Mouse (Mus musculus): ENCODE results near the gene Evi2a. TPM values are rescaled to one million over a fixed set of nuclear protein-coding genes. Genes with fewer than 3 reads are reported as not detected.

The Evi2a gene
- polyA plus RNA-seq, 1 experiment: 2.0 TPM

DNA sequence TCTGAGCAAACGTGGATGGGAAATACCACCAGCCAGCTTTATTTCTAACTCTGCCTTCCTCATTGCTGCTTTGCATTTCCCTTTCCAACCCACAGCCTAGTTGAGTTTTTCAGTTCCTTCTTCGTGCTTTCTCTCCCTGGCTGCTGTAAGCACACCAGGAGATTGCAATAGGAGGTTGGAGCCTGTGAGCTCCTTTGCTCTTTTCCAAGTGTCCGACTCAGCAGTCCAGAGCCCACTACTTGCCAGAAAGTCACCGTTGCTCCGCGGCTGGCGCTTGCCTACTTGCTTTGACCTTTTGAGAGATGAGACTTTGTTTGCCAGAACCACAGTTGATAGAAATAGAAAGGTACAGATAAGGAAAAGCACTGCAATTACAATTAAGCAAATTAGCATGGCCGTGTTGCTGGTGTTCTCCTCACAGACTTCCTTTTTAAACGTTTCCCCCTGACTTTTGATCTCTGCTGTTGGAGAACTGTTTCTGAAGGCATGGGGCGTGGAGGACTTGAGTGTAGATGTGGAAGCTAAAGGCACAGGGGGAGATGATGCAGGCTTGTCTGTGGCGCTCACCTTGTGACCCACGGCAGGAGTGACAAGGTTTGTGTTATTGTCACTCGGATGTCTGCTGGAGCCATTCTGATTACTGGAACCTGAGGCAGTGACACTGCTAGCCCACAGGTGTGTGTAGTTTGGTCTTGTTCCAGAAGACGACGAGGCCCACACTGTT, 3.2 kb downstream of the Evi2a start:
- TF ChIP-seq FLI1 (IDR thresholded peaks at IDR 0.05; ENCODE audit: low read length) (no peak), GATA1 (IDR thresholded peaks at IDR 0.05; ENCODE audit: borderline replicate concordance, low read length) (no peak)
- no peaks in the 10 kb centered on the region for H3K9me3 ChIP-seq
- H3K4me3 ChIP-seq (replicated peaks): peak overlapping the region; percentile 74
- H3K4me1 ChIP-seq: peaks cover 84% of the 10 kb centered on the region
- H3K27me3 ChIP-seq (replicated peaks): no peaks in the 10 kb centered on the region
- H3K36me3 ChIP-seq (replicated peaks; ENCODE audit: low read length): peaks cover 14% of the 10 kb centered on the region

DNA sequence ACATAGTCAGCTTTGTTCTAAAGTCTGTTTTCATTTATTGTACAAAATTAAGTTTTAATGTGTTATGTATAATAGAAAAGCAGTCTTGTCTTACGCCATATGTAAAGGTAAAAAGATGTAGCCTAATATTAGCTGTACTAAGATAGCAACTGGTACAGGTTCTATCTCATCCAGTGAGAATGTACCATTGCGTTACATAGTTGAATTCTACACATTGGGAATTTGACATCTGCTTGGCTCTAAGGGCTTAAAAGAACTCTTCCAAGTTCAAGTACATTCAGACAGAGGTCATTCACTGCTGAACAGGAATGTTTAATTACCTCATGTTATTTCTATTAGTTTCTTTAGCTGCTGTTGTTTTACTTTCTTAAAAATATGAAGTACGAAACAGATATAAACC, 3.9 kb downstream of the Evi2a start:
- peaks cover 15% of the 10 kb centered on the region for H3K36me3 ChIP-seq (replicated peaks; ENCODE audit: low read length)
- no peaks in the 10 kb centered on the region for H3K27me3 ChIP-seq (replicated peaks)
- H3K4me1 ChIP-seq: peaks cover 84% of the 10 kb centered on the region
- H3K9me3 ChIP-seq: no peaks in the 10 kb centered on the region
- H3K4me3 ChIP-seq (replicated peaks): no peak overlapping the region
- TF ChIP-seq FLI1 (IDR thresholded peaks at IDR 0.05; ENCODE audit: low read length): no peak
- TF ChIP-seq GATA1 (IDR thresholded peaks at IDR 0.05; ENCODE audit: borderline replicate concordance, low read length): no peak

DNA sequence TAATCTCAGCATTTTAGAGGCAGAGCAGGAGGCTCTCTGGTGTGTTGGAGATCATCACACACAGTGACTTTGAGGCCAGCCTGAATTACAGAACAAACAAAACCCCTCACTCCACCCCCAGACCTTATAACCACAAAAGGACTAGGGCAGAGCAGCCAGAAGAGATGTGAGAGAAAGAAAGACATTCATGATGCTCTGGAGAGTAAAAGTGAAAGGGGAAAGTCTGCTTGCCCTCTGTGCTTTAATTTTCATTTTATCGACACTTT, 6.2 kb downstream of the Evi2a start:
- peaks cover 81% of the 10 kb centered on the region for H3K4me1 ChIP-seq
- no peak for TF ChIP-seq GATA1 (IDR thresholded peaks at IDR 0.05; ENCODE audit: borderline replicate concordance, low read length)
- no peak for TF ChIP-seq FLI1 (IDR thresholded peaks at IDR 0.05; ENCODE audit: low read length)
- no peaks in the 10 kb centered on the region for H3K27me3 ChIP-seq (replicated peaks)
- peaks cover 22% of the 10 kb centered on the region for H3K36me3 ChIP-seq (replicated peaks; ENCODE audit: low read length)
- no peaks in the 10 kb centered on the region for H3K9me3 ChIP-seq
- H3K4me3 ChIP-seq (replicated peaks): peak overlapping the region; percentile 93

DNA sequence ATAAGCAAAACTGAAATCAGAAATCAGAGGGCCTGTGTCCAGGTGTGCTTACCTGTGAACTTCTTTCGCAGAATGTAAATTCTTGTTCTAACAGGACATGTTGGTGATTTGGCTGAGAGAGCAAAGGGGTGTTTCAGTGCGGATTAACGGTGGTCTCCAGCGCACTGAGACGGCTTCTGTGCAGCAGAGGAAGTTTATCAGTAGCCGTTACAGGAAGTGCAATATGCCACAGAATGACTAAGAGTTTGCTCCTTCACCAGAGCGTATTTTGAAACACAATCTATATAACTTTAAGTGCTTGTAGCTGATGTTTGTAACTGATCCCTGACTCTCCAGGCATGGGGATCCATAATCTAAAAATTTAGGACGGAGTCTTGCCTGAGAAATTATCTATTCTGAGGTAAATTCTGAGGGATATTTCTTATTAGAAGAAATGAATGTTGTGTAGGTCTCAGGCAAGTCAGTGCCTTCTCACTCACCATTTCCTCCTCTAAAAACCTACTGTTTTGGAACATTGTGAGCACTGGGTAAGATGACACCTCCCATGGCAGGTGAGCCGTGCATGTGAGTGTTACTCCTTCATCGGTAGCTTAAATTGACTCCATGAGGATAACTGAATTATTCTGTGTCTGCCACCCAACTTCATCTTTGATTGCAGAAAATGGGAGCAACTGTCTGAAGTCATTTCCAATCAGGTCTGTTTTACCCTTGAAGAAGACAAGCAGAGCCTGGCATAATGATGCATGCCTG, 6.7 kb downstream of the Evi2a start, which contains the start of gene Evi2b:
TSS of gene Evi2b (minus strand) at position 203 of the 750 bp plus-strand sequence.
- Histone ChIP-seq H3K27me3 (replicated peaks) (no peaks in the 10 kb centered on the region), H3K4me1 (peaks cover 81% of the 10 kb centered on the region), H3K9me3 (no peaks in the 10 kb centered on the region), H3K4me3 (replicated peaks) (peak within 1 kb of the TSS; percentile 93), H3K36me3 (replicated peaks; ENCODE audit: low read length) (peaks cover 27% of the 10 kb centered on the region)
- TF ChIP-seq FLI1 (IDR thresholded peaks at IDR 0.05; ENCODE audit: low read length) (no peak), GATA1 (IDR thresholded peaks at IDR 0.05; ENCODE audit: borderline replicate concordance, low read length) (peak; percentile 84; the same call in 1 of the 3 replicates)

DNA sequence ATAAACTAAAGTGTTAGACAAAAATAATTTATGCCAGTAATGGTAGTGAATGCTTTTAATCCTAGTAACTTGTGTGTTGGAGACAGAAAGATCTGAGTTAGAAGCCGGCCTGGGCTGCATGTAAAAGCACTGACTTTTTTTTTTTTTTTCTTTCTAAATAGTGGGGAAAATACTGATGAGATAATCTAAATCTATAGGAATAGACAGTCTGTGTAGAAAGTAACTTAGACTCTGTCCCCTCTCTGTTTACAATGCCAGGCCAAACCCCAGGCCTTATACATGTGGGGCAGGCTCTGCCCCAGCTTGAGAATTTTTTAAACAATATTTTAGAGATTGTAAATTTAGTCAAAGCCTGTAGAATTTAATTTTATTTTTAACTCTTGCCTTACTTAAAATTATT, 7.5 kb downstream of the Evi2a start:
- Histone ChIP-seq H3K4me3 (replicated peaks) (peak overlapping the region; percentile 93), H3K4me1 (peaks cover 81% of the 10 kb centered on the region), H3K27me3 (replicated peaks) (no peaks in the 10 kb centered on the region), H3K36me3 (replicated peaks; ENCODE audit: low read length) (peaks cover 34% of the 10 kb centered on the region), H3K9me3 (no peaks in the 10 kb centered on the region)
- no peak for TF ChIP-seq GATA1 (IDR thresholded peaks at IDR 0.05; ENCODE audit: borderline replicate concordance, low read length)
- TF ChIP-seq FLI1 (IDR thresholded peaks at IDR 0.05; ENCODE audit: low read length): no peak

DNA sequence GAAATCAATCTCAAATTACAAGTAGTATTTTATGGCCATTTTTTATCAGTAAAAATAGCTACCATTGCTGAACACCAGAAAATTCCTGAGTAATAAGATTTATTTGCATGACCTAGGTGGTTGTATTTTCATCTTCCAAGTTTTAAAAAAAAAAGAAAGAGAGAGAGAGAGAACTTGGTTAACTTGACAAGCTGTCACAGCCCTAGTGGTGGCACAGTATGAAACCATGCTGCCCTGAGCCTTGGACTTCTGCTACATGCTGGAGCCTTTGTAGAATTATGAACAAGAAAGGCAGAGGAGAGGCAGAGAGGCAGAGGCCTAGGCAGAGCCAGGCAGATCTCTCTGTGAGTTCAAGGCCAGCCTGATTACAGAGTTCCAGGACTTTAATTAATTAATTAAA, 8.5 kb downstream of the Evi2a start:
- peaks cover 33% of the 10 kb centered on the region for H3K36me3 ChIP-seq (replicated peaks; ENCODE audit: low read length)
- H3K4me3 ChIP-seq (replicated peaks): peak overlapping the region; percentile 89
- no peaks in the 10 kb centered on the region for H3K9me3 ChIP-seq
- TF ChIP-seq GATA1 (IDR thresholded peaks at IDR 0.05; ENCODE audit: borderline replicate concordance, low read length): no peak
- no peak for TF ChIP-seq FLI1 (IDR thresholded peaks at IDR 0.05; ENCODE audit: low read length)
- H3K27me3 ChIP-seq (replicated peaks): no peaks in the 10 kb centered on the region
- H3K4me1 ChIP-seq: peaks cover 77% of the 10 kb centered on the region

DNA sequence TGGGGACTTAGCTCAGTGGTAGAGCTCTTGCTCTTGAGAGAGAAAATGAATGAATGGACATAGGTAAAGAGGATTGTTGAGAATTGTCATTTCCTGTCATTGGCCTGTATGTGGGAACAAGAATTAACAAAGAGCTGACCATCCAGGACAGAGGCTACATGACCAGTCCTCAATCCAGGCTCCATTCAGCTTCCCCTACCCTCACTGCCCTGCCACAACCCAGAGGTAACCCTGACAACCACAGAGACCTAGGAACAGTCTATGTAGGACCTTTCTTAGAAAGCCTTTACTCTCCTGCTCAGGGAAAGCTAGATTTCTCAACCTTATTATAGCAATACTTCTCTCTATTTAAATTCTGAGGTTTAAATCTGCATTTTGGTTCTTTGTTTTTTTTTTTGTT, 9.6 kb downstream of the Evi2a start:
- Histone ChIP-seq H3K9me3 (no peaks in the 10 kb centered on the region), H3K27me3 (replicated peaks) (no peaks in the 10 kb centered on the region), H3K36me3 (replicated peaks; ENCODE audit: low read length) (peaks cover 38% of the 10 kb centered on the region), H3K4me3 (replicated peaks) (peak overlapping the region; percentile 84), H3K4me1 (peaks cover 75% of the 10 kb centered on the region)
- TF ChIP-seq FLI1 (IDR thresholded peaks at IDR 0.05; ENCODE audit: low read length) (no peak), GATA1 (IDR thresholded peaks at IDR 0.05; ENCODE audit: borderline replicate concordance, low read length) (no peak)

DNA sequence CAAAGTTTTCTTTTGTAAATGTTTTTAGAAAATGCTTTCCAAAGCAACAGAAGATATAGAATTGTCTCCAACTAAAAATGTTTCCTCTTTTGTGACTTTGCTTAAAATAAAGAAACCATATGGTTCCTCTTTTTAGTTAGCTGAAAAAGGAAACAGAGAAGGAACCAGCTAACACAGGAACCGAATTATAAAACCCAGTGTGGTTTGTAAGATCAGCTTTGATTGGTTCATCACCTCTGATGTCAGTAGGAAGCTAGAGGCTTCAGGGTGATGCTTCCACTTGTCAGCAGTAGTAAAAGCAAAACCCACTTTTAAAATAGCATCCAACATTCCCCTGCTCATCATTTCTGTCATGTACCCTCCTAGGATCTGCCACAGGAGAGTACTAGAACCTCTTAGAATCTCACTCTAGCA, 10.5 kb downstream of the Evi2a start:
- H3K36me3 ChIP-seq (replicated peaks; ENCODE audit: low read length): peaks cover 46% of the 10 kb centered on the region
- no peaks in the 10 kb centered on the region for H3K27me3 ChIP-seq (replicated peaks)
- TF ChIP-seq GATA1 (IDR thresholded peaks at IDR 0.05; ENCODE audit: borderline replicate concordance, low read length) (no peak), FLI1 (IDR thresholded peaks at IDR 0.05; ENCODE audit: low read length) (no peak)
- H3K4me1 ChIP-seq: peaks cover 74% of the 10 kb centered on the region
- peak overlapping the region; percentile 78 for H3K4me3 ChIP-seq (replicated peaks)
- H3K9me3 ChIP-seq: no peaks in the 10 kb centered on the region

DNA sequence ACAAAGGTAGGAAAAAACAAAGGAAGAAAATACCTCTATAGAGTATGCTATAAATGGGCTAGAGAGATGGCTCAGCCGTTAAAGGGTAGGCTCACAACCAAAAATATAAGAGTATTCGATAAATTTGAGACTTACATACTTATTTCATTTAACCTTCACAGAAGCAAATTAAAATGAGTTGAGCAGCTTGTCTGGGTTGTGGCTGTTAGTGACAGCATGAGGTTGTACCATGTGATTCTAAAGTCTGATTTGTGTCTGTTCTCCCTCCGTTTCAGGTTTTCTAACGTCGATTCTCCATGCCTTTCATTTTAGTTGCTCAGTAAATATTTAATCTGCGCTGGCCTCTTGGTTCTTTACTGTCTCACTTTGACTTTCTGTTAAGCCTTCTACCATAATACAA, 11.1 kb downstream of the Evi2a start:
- peaks cover 72% of the 10 kb centered on the region for H3K4me1 ChIP-seq
- no peaks in the 10 kb centered on the region for H3K27me3 ChIP-seq (replicated peaks)
- peak overlapping the region; percentile 48 for H3K4me3 ChIP-seq (replicated peaks)

DNA sequence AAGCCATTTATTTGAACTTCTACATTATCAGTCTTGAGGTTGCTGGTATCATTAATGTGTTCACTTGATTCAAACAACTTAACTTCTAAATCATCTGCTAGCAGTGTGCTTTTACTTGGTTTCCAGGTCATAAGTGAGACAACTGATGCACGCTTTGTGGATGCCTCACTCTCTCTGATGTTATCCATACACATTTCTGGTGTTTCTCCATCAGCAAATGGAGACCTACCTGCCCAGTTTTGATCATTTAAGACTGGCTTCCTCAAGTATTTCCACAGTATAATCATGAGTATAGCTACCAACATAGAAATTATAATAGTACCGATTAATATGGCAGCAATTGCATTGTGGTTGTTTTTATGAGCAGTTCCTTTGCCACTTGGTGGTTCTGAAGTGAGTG, 14.6 kb downstream of the Evi2a start:
- TF ChIP-seq GATA1 (IDR thresholded peaks at IDR 0.05; ENCODE audit: borderline replicate concordance, low read length): no peak
- TF ChIP-seq FLI1 (IDR thresholded peaks at IDR 0.05; ENCODE audit: low read length): no peak
- peaks cover 58% of the 10 kb centered on the region for H3K4me1 ChIP-seq

More for the DNA sequence above, 11.1 kb downstream of the Evi2a start:
- no peak for TF ChIP-seq GATA1 (IDR thresholded peaks at IDR 0.05; ENCODE audit: borderline replicate concordance, low read length)
- no peak for TF ChIP-seq FLI1 (IDR thresholded peaks at IDR 0.05; ENCODE audit: low read length)
- Histone ChIP-seq H3K36me3 (replicated peaks; ENCODE audit: low read length) (peaks cover 49% of the 10 kb centered on the region), H3K9me3 (no peaks in the 10 kb centered on the region)

More for the DNA sequence above, 14.6 kb downstream of the Evi2a start:
- Histone ChIP-seq H3K4me3 (replicated peaks) (no peak overlapping the region), H3K27me3 (replicated peaks) (no peaks in the 10 kb centered on the region), H3K36me3 (replicated peaks; ENCODE audit: low read length) (peaks cover 64% of the 10 kb centered on the region), H3K9me3 (no peaks in the 10 kb centered on the region)

Data from megakaryocyte, embryonic 14.5 days (primary cell).